Mouse (Mus musculus): ENCODE measurements around the gene Trim14.

DNA sequence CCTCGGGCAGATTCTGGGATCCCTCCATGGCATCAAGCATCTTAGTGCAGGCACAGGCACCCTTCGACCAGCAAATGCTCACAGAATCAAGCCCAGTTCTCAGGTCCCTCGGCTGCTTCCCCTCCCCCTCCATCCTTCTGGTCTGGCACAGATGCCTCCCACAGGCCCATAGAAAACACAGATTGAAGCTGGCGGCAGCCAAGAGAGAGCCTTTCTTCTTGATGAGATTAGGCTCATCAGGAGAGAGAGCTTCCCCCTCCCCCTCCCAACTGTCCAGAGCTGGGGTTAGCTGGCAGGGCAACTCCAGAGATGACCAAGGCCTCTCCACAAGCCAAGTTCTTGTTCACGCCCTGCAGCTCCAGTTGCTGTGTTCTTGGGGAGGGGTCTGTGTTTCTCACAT is 33.7 kb upstream of the Trim14 start:
- TF ChIP-seq POLR2A (IDR thresholded peaks at IDR 0.05; ENCODE audit: insufficient read depth, low read depth, low read length) (no peak), CTCF (IDR thresholded peaks at IDR 0.05) (no peak)

All from heart, adult 2 months (tissue).